In the genomic region with DNA sequence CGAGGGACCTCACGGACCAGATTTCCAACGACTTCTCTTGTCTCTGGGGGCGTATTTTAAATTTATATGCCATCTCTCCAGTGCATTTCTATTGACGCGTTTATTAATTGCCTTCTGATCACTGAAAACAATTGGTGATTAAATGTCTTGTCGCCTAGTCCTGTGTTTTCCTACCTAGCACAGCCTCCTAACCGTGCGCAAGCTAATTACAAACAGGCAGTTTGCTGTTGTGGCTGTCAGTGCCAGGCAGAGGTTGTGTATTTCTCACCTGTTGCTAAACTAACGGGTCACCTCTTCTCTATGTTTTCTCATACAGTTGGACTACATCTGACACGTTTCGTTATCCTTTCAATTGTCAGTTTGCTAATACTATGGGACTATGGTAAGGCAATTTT, we compare ENCODE assay signal across 8 mouse cellular contexts. TPM values are rescaled to one million over a fixed set of nuclear protein-coding genes. Genes with fewer than 3 reads are reported as not detected.
DNase-seq lines count a peak whose midpoint lies in the region; ATAC-seq and TF ChIP-seq lines count a peak whose summit lies in the region.

No protein-coding gene starts in this region.

- 9% methylated on average over 12 of the region's 12 CpGs for WGBS in limb, embryonic 14.5 days
- WGBS in stomach, postnatal 0 days = 10% methylated on average over 12 of the region's 12 CpGs

- H3K9ac ChIP-seq in limb, embryonic 14.5 days (ENCODE audit: low read depth, low read length, severe bottlenecking) = peak overlapping the region; percentile 84
- H3K9ac ChIP-seq in stomach, postnatal 0 days (ENCODE audit: low read length) = peak overlapping the region; percentile 55

- no peaks in the 10 kb centered on the region for H3K9me3 ChIP-seq in limb, embryonic 14.5 days (ENCODE audit: control insufficient read depth, low read length)
- H3K9me3 ChIP-seq in stomach, postnatal 0 days (ENCODE audit: control insufficient read depth, low read length) = no peaks in the 10 kb centered on the region

- no peak for TF ChIP-seq POLR2A in limb, embryonic 14.5 days (IDR thresholded peaks at IDR 0.05; ENCODE audit: borderline replicate concordance, extremely low read depth, insufficient read depth, insufficient read length)

- peaks cover 6% of the 10 kb centered on the region; the same call in 1 of the 2 replicates for H3K4me1 ChIP-seq in limb, embryonic 14.5 days (ENCODE audit: control insufficient read depth, insufficient read depth, low read length)
- H3K4me1 ChIP-seq in stomach, postnatal 0 days (replicated peaks; ENCODE audit: control insufficient read depth, insufficient read depth) = no peaks in the 10 kb centered on the region

- DNase-seq in embryo, embryonic 10 days (ENCODE audit: low spot score) = peak; percentile 13
- DNase-seq in embryo, embryonic 9.5 days (ENCODE audit: extremely low spot score) = no peak
- DNase-seq in right cerebral cortex, adult 2 months (ENCODE audit: low spot score in 2 of 2) = peak; percentile 12 to 33
- no peak for DNase-seq in right cerebral cortex, adult 18-20 months
- no peak for DNase-seq in limb, embryonic 14.5 days (ENCODE audit: low spot score)
- DNase-seq in stomach, postnatal 0 days (ENCODE audit: low spot score) = no peak
- no peak for DNase-seq in layer of hippocampus, adult 9-11 months
- DNase-seq in gastrocnemius, adult 18-20 months (ENCODE audit: low spot score) = no peak

- peak overlapping the region; percentile 55 for H3K4me3 ChIP-seq in limb, embryonic 14.5 days (replicated peaks; ENCODE audit: low read length)
- H3K4me3 ChIP-seq in stomach, postnatal 0 days (ENCODE audit: low read depth, low read length) = peak overlapping the region; percentile 57

- no peak for TF ChIP-seq EP300 in stomach, postnatal 0 days (optimal IDR thresholded peaks at IDR 0.05)

- no peak for TF ChIP-seq CTCF in stomach, postnatal 0 days (IDR thresholded peaks at IDR 0.05; ENCODE audit: low read depth)

- no peak overlapping the region for H3K27ac ChIP-seq in limb, embryonic 14.5 days (replicated peaks; ENCODE audit: low read depth, low read length)
- no peak overlapping the region for H3K27ac ChIP-seq in stomach, postnatal 0 days (replicated peaks)

- no peaks in the 10 kb centered on the region for H3K36me3 ChIP-seq in limb, embryonic 14.5 days (ENCODE audit: control insufficient read depth, insufficient read depth, low read length)
- no peaks in the 10 kb centered on the region for H3K36me3 ChIP-seq in stomach, postnatal 0 days (ENCODE audit: control insufficient read depth, insufficient read depth, low read length)

- no peaks in the 10 kb centered on the region for H3K27me3 ChIP-seq in limb, embryonic 14.5 days (ENCODE audit: control insufficient read depth, insufficient read depth, low read length)
- H3K27me3 ChIP-seq in stomach, postnatal 0 days (ENCODE audit: control insufficient read depth, insufficient read depth, low read length) = no peaks in the 10 kb centered on the region

- peak overlapping the region; percentile 75 for H3K4me2 ChIP-seq in limb, embryonic 14.5 days (replicated peaks; ENCODE audit: low read depth, low read length, severe bottlenecking)
- peak overlapping the region; percentile 79 for H3K4me2 ChIP-seq in stomach, postnatal 0 days (replicated peaks; ENCODE audit: low read depth)

- ATAC-seq in limb, embryonic 14.5 days (ENCODE audit: low FRiP score, low read depth) = peak; percentile 4; the same call in 1 of the 2 replicates
- ATAC-seq in stomach, postnatal 0 days (ENCODE audit: low FRiP score, low TSS enrichment) = no peak

RNA-seq across cellular contexts. Expression of a gene that starts 0.5 kb away (rescaled TPM):
- polyA plus RNA-seq in limb, embryonic 14.5 days (2012; rRNA removed) = 3.8 and 4.5 TPM in 2 replicates
- 2.4 and 3.4 TPM in 2 replicates for polyA plus RNA-seq in limb, embryonic 14.5 days (2014; fragmentation: Nextera tagmentation; extraction: Ambion mirVana)
- 1.6 and 2.0 TPM in 2 replicates for polyA plus RNA-seq in stomach, postnatal 0 days (2015; fragmentation: Nextera tagmentation; extraction: Ambion mirVana)
- total RNA-seq in gastrocnemius, adult 18-20 months (2021) = under 1 TPM; 0.85 to 0.94 TPM

Comparison
In these comparisons a context has a peak if more than half of its experiments do, and no peak if none do; other contexts are left out.
1. DNase-seq: peak in embryo, embryonic 10 days (single experiment) and right cerebral cortex, adult 2 months (2 of 2); none in embryo, embryonic 9.5 days (single experiment), right cerebral cortex, adult 18-20 months (single experiment), limb, embryonic 14.5 days (single experiment), stomach, postnatal 0 days (single experiment), layer of hippocampus, adult 9-11 months (single experiment) and gastrocnemius, adult 18-20 months (single experiment).